Mouse (Mus musculus) heart, embryonic 13.5 days (tissue): Measurements from ENCODE around the gene Traip. TPM values are rescaled to one million over a fixed set of nuclear protein-coding genes. Genes with fewer than 3 reads are reported as not detected.
A peak's percentile ranks its signal among the peaks of the same experiment; 100 is the strongest.

Source experiments
- ATAC-seq: fragments of 200-750 bp; cut with Nextera tagmentation; 2 replicates; pipeline ENCODE4 v1.8.0; 2017; ENCODE audit warnings: moderate TSS enrichment; ENCODE audit not compliant: insufficient number of reproducible peaks, low FRiP score, low TSS enrichment; ENCODE audit errors: extremely low read depth
- H3K27ac ChIP-seq: fragments of 300-500 bp; sonication (generic); replicated peaks from 2 replicates; pipeline ENCODE4 v1.5.1; 2015; ENCODE audit warnings: moderate library complexity, mild to moderate bottlenecking, inconsistent platforms
- H3K27me3 ChIP-seq: fragments of 300-500 bp; sonication (generic); replicated peaks from 2 replicates; pipeline ENCODE4 v1.6.1; 2015; ENCODE audit warnings: mild to moderate bottlenecking, inconsistent platforms
- H3K36me3 ChIP-seq: fragments of 300-500 bp; sonication (generic); 2 replicates; pipeline ENCODE4 v1.6.1; 2015; ENCODE audit warnings: mild to moderate bottlenecking, inconsistent platforms
- H3K4me1 ChIP-seq: fragments of 300-500 bp; sonication (generic); 2 replicates; pipeline ENCODE4 v1.6.1; 2015; ENCODE audit warnings: inconsistent platforms
- H3K4me2 ChIP-seq: fragments of 300-500 bp; sonication (generic); 2 replicates; pipeline ENCODE4 v1.6.1; 2015; ENCODE audit warnings: inconsistent platforms, mild to moderate bottlenecking, moderate library complexity
- H3K4me3 ChIP-seq: fragments of 300-500 bp; sonication (generic); 2 replicates; pipeline ENCODE4 v1.5.1; 2015; ENCODE audit warnings: moderate library complexity, mild to moderate bottlenecking, inconsistent platforms
- H3K9ac ChIP-seq: fragments of 300-500 bp; sonication (generic); 2 replicates; pipeline ENCODE4 v1.6.1; 2015; ENCODE audit warnings: inconsistent platforms, mild to moderate bottlenecking, moderate library complexity
- H3K9me3 ChIP-seq: fragments of 300-500 bp; sonication (generic); 2 replicates; pipeline ENCODE4 v1.6.1; 2016; ENCODE audit warnings: inconsistent platforms
- WGBS: fragments of 180-500 bp; shearing (Covaris S2); methylation state at CpG from one replicate; pipeline ENCODE4 v1.1.7; 2015; ENCODE audit warnings: mixed read lengths; 5-methylcytosine and 5-hydroxymethylcytosine counted together
- polyA plus RNA-seq: library from polyadenylated mRNA; unstranded; fragments of >200 nt; fragmentation: Nextera tagmentation; extraction: Ambion mirVana; gene quantifications from 2 replicates; pipeline ENCODE4 v1.2.1, GENCODE M21; 2015

Traip gene
- polyA plus RNA-seq, 1 experiment from 2014 or later = 11.9 TPM

- 33% methylated on average over 10 of the region's 10 CpGs for WGBS
- H3K27me3 ChIP-seq = no peaks in the 10 kb centered on the region
- no peak for ATAC-seq
- H3K9me3 ChIP-seq = no peaks in the 10 kb centered on the region
- H3K4me1 ChIP-seq = peaks cover 78% of the 10 kb centered on the region
- H3K27ac ChIP-seq = peak overlapping the region; percentile 98
- peak overlapping the region; percentile 57; the same call in 1 of the 2 replicates for H3K9ac ChIP-seq
- peak overlapping the region; percentile 49; the same call in 1 of the 2 replicates for H3K4me3 ChIP-seq
- peak overlapping the region; percentile 81 for H3K4me2 ChIP-seq
- peaks cover 38% of the 10 kb centered on the region for H3K36me3 ChIP-seq
Measured at GRCm38 (mm10) chr9:107974491-107975171, 24.7 kb downstream of the Traip start.

- no peak; the same call in 1 of the 2 replicates for ATAC-seq
- Histone ChIP-seq H3K4me3 (peak within 1 kb of the TSS; percentile 49), H3K36me3 (peaks cover 41% of the 10 kb centered on the region), H3K9me3 (no peaks in the 10 kb centered on the region), H3K27me3 (no peaks in the 10 kb centered on the region), H3K9ac (peak within 1 kb of the TSS; percentile 81), H3K4me2 (peak within 1 kb of the TSS; percentile 81), H3K27ac (peak within 1 kb of the TSS; percentile 98), H3K4me1 (peaks cover 81% of the 10 kb centered on the region)
- 37% methylated on average over 12 of the region's 12 CpGs for WGBS
Measured at GRCm38 (mm10) chr9:107975399-107976386, 25.8 kb downstream of the Traip start, which contains the start of gene Uba7. TSS of gene Uba7 (plus strand) at chr9:107975505.

GRCm38 (mm10) chr9:107978815-107979214 lies 28.9 kb downstream of the Traip start:
- no peaks in the 10 kb centered on the region for H3K27me3 ChIP-seq
- H3K9me3 ChIP-seq = no peaks in the 10 kb centered on the region
- peaks cover 44% of the 10 kb centered on the region for H3K36me3 ChIP-seq
- no peak overlapping the region for H3K4me2 ChIP-seq
- 87% methylated on average over 12 of the region's 12 CpGs for WGBS
- ATAC-seq = no peak
- 0 out of 2 replicates have a peak overlapping the region, but pooled peaks have one; percentile 8 for H3K27ac ChIP-seq
- peaks cover 89% of the 10 kb centered on the region for H3K4me1 ChIP-seq
- H3K9ac ChIP-seq = no peak overlapping the region
- H3K4me3 ChIP-seq = no peak overlapping the region

- Histone ChIP-seq H3K9ac (peak overlapping the region; percentile 92), H3K4me3 (peak overlapping the region; percentile 79), H3K36me3 (peaks cover 47% of the 10 kb centered on the region), H3K4me2 (peak overlapping the region; percentile 91), H3K4me1 (peaks cover 80% of the 10 kb centered on the region), H3K9me3 (no peaks in the 10 kb centered on the region), H3K27ac (peak overlapping the region; percentile 100), H3K27me3 (no peaks in the 10 kb centered on the region)
- no peak for ATAC-seq
- WGBS = 33% methylated on average over 7 of the region's 7 CpGs
Measured at GRCm38 (mm10) chr9:107981684-107982605, 32.0 kb downstream of the Traip start.

- Histone ChIP-seq H3K4me2 (peak within 1 kb of the TSS; percentile 91), H3K27me3 (no peaks in the 10 kb centered on the region), H3K36me3 (peaks cover 38% of the 10 kb centered on the region), H3K27ac (peak within 1 kb of the TSS; percentile 100), H3K9ac (peak within 1 kb of the TSS; percentile 92), H3K4me3 (peak within 1 kb of the TSS; percentile 79), H3K9me3 (no peaks in the 10 kb centered on the region), H3K4me1 (peaks cover 75% of the 10 kb centered on the region)
- ATAC-seq = peak; percentile 65
- WGBS = 12% methylated on average over 14 of the region's 14 CpGs
Measured at GRCm38 (mm10) chr9:107982681-107983346, 32.9 kb downstream of the Traip start, which contains the start of gene Gm20661. TSS of gene Gm20661 (plus strand) at chr9:107983058.

- 6% methylated on average over 4 of the region's 4 CpGs for WGBS
- Histone ChIP-seq H3K4me1 (peaks cover 69% of the 10 kb centered on the region), H3K36me3 (peaks cover 33% of the 10 kb centered on the region), H3K27ac (peak overlapping the region; percentile 100), H3K4me2 (peak overlapping the region; percentile 91), H3K4me3 (peak overlapping the region; percentile 79), H3K9me3 (no peaks in the 10 kb centered on the region), H3K27me3 (no peaks in the 10 kb centered on the region), H3K9ac (peak overlapping the region; percentile 92)
- ATAC-seq = peak; percentile 29; the same call in 1 of the 2 replicates
Measured at GRCm38 (mm10) chr9:107983421-107983890, 33.5 kb downstream of the Traip start.

GRCm38 (mm10) chr9:107984052-107984753 lies 34.3 kb downstream of the Traip start:
- Histone ChIP-seq H3K4me1 (peaks cover 68% of the 10 kb centered on the region), H3K27ac (peak overlapping the region; percentile 100), H3K9me3 (no peaks in the 10 kb centered on the region), H3K4me3 (peak overlapping the region; percentile 79), H3K36me3 (peaks cover 26% of the 10 kb centered on the region), H3K9ac (peak overlapping the region; percentile 92), H3K27me3 (no peaks in the 10 kb centered on the region), H3K4me2 (peak overlapping the region; percentile 91)
- 42% methylated on average over 19 of the region's 19 CpGs for WGBS
- ATAC-seq = no peak

GRCm38 (mm10) chr9:107984754-107985055 lies 34.8 kb downstream of the Traip start:
- H3K9me3 ChIP-seq = no peaks in the 10 kb centered on the region
- ATAC-seq = no peak
- H3K4me1 ChIP-seq = peaks cover 67% of the 10 kb centered on the region
- H3K27ac ChIP-seq = peak overlapping the region; percentile 100
- peaks cover 21% of the 10 kb centered on the region for H3K36me3 ChIP-seq
- H3K27me3 ChIP-seq = no peaks in the 10 kb centered on the region
- H3K9ac ChIP-seq = peak overlapping the region; percentile 92
- WGBS = 40% methylated on average over 9 of the region's 9 CpGs
- H3K4me3 ChIP-seq = peak overlapping the region; percentile 79
- H3K4me2 ChIP-seq = peak overlapping the region; percentile 91

- no peaks in the 10 kb centered on the region for H3K27me3 ChIP-seq
- ATAC-seq = peak; percentile 72
- H3K9me3 ChIP-seq = no peaks in the 10 kb centered on the region
- WGBS = under 1% methylated on average over 58 of the region's 58 CpGs
- peak within 1 kb of the TSS; percentile 92 for H3K9ac ChIP-seq
- H3K27ac ChIP-seq = peak within 1 kb of the TSS; percentile 100
- peak within 1 kb of the TSS; percentile 91 for H3K4me2 ChIP-seq
- H3K4me3 ChIP-seq = peak within 1 kb of the TSS; percentile 79
- H3K4me1 ChIP-seq = peaks cover 60% of the 10 kb centered on the region
- H3K36me3 ChIP-seq = peaks cover 13% of the 10 kb centered on the region
Measured at GRCm38 (mm10) chr9:107985131-107986119, 35.5 kb downstream of the Traip start, which contains the start of gene Inka1. TSS of gene Inka1 (minus strand) at chr9:107985879.
